Mouse (Mus musculus) CD4-positive helper T cell, adult 2 months (primary cell): ENCODE results near the gene Moap1.

ENCODE experiments used
- DNase-seq: peaks from one replicate; pipeline ENCODE4 v3.0.0-alpha.2; 2012; ENCODE audit warnings: low read depth, missing footprints, low spot score

The Moap1 gene

GRCm38 (mm10) chr12:102705906-102706640 lies 37.4 kb downstream of the Moap1 start:
- no peak for DNase-seq

- DNase-seq = peak; percentile 92
Observed at GRCm38 (mm10) chr12:102705216-102705871, 38.1 kb downstream of the Moap1 start.

GRCm38 (mm10) chr12:102704457-102705198 lies 38.8 kb downstream of the Moap1 start, which contains the start of gene Itpk1:
Gene Itpk1 (minus strand): TSS chr12:102704930.
- DNase-seq = no peak

DNA sequence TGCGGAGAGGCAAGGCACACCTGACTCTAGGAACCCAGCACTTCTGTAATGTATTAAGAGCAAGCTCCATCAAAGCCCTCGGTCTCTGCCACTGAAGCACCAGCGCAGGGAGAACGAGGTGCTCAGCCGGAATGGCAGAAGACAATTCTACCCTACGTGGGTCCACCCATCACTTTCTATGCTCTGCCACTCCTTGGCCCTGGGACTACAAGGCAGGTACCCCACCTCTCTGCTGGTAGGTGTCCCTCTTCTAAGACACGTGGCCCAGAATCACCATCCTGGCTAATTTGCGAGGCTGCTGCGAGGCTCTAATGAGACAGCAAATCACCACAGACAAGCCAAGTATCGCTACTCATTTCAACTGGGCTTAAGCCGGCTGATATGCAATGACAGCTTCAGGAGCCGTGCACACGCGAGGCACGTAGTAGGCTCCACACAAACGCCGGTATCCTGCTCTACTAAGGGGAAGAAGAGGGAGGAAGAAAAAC lies 39.5 kb downstream of the Moap1 start:
- peak; percentile 47 for DNase-seq

GRCm38 (mm10) chr12:102703441-102703840 lies 40.0 kb downstream of the Moap1 start:
- DNase-seq = no peak

DNA sequence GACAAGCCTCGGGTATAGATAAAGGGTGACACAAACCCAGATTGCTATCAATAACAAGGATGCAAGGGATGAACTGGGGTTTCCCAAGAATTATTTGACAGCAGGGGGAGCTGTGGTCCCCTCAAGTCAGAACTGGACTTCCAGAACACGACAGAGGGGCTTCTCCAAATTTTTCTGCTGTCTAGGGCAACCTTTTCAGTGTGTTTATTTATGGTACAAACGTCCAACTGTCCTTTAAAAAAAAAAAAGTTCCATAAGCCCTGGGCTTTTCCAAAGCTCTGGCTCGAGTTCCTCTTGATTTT lies 40.4 kb downstream of the Moap1 start:
- no peak for DNase-seq

DNA sequence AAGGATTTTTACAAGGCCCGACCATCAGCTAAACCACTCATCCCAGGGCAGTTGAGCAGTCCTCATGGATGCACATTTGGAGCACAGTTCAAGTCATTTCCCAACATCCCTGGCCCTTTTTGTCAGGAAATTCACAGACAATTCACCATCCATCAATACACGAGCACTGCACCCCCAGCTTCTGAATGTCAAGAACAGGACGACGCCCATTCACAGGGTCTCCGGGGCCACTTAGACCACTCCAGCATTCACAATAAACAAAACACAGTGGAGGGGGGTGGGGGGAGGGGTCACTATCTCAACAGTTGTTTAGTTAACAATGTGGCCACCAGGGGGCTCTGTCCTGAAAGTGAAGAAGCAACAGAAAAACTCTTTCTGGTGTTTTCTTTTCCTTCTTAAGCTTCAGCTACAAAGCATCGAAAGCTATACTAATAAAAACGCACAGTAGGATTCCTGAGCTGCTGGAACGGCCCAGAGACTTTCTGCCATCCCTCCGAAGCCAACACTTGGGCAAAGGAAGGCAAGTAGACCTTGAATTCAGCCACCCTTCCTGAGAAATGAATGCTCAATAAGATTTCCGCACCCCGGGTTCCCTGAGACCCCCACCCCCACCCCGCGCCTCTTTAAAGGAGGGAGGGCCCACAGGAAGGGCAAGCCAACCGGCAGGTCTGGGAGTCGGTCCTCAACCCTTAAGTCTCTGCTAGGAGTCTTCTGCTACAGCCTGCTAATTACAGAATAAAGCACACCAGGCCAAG lies 40.9 kb downstream of the Moap1 start:
- peak; percentile 86 for DNase-seq

GRCm38 (mm10) chr12:102701691-102702207 lies 41.7 kb downstream of the Moap1 start:
- no peak for DNase-seq

GRCm38 (mm10) chr12:102700453-102700852 lies 43.0 kb downstream of the Moap1 start:
- no peak for DNase-seq

- peak; percentile 69 for DNase-seq
Observed at GRCm38 (mm10) chr12:102699156-102699555, 44.3 kb downstream of the Moap1 start.

GRCm38 (mm10) chr12:102698089-102698684 lies 45.3 kb downstream of the Moap1 start:
- DNase-seq = peak; percentile 41

DNA sequence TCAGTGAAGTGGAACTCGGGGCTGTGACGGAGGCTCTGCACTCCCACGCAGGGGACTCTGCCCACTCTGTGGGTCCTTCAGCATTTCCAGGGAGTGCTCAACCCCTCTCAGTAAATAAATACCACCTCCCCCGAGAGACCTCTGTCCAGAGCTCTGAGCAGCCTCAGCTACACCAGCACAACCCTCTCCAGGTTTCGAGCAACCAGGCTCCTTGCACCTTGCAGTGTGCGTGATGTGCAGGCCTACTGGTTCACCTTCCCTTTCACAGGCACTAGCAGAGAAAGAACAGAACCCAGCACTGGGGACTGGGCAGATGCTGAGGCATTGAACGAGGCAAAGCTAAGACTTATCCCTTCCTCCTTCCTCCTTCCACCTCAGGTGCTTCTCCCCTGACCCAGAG lies 46.1 kb downstream of the Moap1 start:
- DNase-seq = no peak

- DNase-seq = no peak
Observed at GRCm38 (mm10) chr12:102696635-102697354, 46.7 kb downstream of the Moap1 start.

DNA sequence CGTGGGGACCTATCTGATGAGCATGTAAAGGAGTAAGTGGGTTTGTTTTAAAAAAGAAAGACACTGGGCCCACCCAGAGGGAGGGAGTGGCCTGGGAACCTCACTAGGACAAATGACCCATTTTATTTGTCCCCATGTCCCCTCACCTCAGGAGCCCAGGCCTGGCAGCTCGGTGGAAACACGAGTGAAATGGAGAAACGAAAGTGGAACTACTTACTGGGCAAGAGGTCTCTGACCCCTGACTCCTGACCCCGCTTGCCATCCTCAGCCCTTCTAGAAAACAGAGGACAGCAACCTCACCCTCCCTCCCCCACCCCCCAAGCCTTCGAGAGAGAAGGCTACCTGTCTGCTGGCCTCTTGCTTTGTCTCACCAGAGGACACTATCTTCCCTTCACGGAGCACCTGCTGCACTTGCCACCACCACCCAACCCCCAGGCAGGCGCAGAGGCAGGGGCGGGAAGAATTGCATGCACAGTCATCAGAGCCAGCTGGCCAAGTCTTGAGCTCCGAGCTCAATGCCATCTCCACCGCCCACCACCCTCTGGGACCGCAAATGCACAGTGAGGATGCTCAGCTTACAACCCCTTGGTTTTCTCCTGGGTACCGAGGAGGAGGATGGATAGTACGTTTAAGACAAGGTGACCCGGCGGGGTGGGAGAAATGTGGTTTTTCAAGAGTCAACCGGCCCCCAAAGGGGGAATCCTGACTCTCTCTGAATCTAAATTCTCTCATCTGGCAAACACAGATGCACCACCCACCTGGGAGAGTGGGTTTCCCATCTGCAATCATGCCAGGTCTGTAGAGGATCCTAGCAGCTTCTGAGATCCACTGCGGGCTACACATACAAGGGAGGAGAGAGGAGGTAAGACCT lies 47.9 kb downstream of the Moap1 start:
- peak; percentile 66 for DNase-seq
